Mouse (Mus musculus): Measurements from ENCODE around the gene Tes. TPM values are rescaled to one million over a fixed set of nuclear protein-coding genes. Genes with fewer than 3 reads are reported as not detected.

Tes gene
- polyA plus RNA-seq, 1 experiment from 2014 or later, result 32.1 TPM

DNA sequence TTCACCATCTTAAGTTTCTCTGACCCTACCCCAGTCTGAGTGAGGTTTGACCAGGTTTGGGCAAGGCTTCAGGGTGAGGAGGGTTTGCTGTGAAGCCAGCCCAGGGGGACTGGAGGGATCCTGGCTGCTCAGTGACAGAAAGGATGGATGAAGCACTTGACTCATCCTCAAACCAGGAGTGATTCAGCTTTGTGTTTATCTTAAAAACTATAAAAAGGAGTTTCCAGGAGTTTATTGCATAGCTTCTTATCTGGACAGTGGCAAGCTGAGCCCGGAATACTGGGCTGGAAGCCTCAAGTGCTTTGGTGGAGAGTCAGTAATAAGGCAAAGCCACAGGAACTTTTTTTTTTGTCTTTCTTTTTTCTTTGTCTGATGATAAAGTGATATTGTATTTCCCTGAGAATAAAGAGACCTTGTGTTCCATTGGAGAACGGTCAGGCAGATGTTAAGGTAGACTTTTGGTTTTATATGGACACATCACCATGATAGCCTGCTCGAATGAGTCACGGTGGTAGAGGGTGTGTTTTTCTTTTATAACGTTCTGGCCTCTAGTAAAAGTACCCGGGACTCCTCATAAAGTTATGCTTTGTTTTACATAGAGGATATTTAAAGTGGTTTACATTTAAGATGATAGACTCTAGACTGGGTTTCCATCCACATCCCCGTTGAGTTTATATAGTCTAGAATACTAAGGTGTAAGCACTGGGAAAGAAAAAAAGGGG, 8.0 kb downstream of the Tes start:
- Histone ChIP-seq H3K9ac (replicated peaks; ENCODE audit: low read depth, low read length) (no peak overlapping the region), H3K4me2 (ENCODE audit: low read length) (no peak overlapping the region), H3K4me1 (replicated peaks; ENCODE audit: control insufficient read depth, insufficient read depth, low read length) (0 out of 2 replicates have a peak, but pooled peaks cover 4% of the 10 kb centered on the region), H3K9me3 (ENCODE audit: control insufficient read depth, low read length) (no peaks in the 10 kb centered on the region), H3K27ac (ENCODE audit: low read length) (no peak overlapping the region), H3K4me3 (replicated peaks; ENCODE audit: low read length) (no peak overlapping the region), H3K27me3 (replicated peaks; ENCODE audit: control insufficient read depth, insufficient read depth, low read length) (no peaks in the 10 kb centered on the region), H3K36me3 (ENCODE audit: control insufficient read depth, insufficient read depth) (no peaks in the 10 kb centered on the region)
- ATAC-seq, result no peak
- WGBS, result 89% methylated on average over 7 of the region's 7 CpGs

DNA sequence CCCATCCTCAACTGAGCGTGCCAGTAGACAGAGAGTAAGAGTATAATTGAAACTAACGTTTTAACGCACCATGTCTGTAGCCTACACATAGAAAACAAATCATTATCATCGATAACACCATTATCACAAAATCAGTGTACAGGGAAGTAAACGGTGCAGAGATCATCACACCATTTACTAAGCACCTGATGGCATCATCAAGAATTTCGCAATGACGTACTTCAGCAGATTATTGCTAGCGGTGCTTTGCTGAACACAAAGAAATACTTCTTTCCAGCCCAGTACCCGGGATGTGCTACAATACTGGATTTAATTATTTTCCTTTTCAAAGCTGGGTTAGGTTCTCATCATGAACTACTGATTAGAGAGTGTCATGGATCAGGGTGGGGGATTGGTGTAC, 12.3 kb downstream of the Tes start:
- Histone ChIP-seq H3K9ac (replicated peaks; ENCODE audit: low read depth, low read length) (no peak overlapping the region), H3K36me3 (ENCODE audit: control insufficient read depth, insufficient read depth) (no peaks in the 10 kb centered on the region), H3K27ac (ENCODE audit: low read length) (no peak overlapping the region), H3K4me3 (replicated peaks; ENCODE audit: low read length) (no peak overlapping the region), H3K4me2 (ENCODE audit: low read length) (no peak overlapping the region), H3K4me1 (replicated peaks; ENCODE audit: control insufficient read depth, insufficient read depth, low read length) (0 out of 2 replicates have a peak, but pooled peaks cover 4% of the 10 kb centered on the region), H3K9me3 (ENCODE audit: control insufficient read depth, low read length) (no peaks in the 10 kb centered on the region), H3K27me3 (replicated peaks; ENCODE audit: control insufficient read depth, insufficient read depth, low read length) (no peaks in the 10 kb centered on the region)
- no peak for ATAC-seq
- 52% methylated on average over 9 of the region's 9 CpGs for WGBS

DNA sequence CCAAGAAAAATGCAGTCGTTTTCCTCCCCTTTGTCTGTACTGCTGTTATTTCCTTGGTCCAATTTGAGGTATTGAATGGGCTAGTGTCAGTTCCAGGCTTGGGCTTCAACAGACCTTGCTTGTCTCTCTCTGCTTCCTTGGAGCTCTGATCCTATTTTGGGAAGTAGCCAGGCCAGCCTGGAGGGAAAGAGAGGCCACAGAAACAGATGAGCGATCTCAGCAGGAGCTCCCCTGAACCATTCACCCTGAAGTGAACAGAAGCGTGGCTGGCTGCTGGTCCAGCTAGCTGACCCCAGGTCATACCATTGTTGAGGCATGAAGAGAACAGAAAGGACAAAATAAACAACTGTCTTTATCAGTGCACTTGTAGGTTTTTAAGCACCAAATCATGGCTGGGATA, 12.8 kb downstream of the Tes start:
- Histone ChIP-seq H3K27me3 (replicated peaks; ENCODE audit: control insufficient read depth, insufficient read depth, low read length) (no peaks in the 10 kb centered on the region), H3K4me3 (replicated peaks; ENCODE audit: low read length) (no peak overlapping the region), H3K27ac (ENCODE audit: low read length) (no peak overlapping the region), H3K9ac (replicated peaks; ENCODE audit: low read depth, low read length) (no peak overlapping the region), H3K9me3 (ENCODE audit: control insufficient read depth, low read length) (no peaks in the 10 kb centered on the region), H3K4me2 (ENCODE audit: low read length) (no peak overlapping the region), H3K4me1 (replicated peaks; ENCODE audit: control insufficient read depth, insufficient read depth, low read length) (0 out of 2 replicates have a peak, but pooled peaks cover 4% of the 10 kb centered on the region), H3K36me3 (ENCODE audit: control insufficient read depth, insufficient read depth) (no peaks in the 10 kb centered on the region)
- WGBS, result 4% methylated on average over 3 of the region's 3 CpGs
- no peak for ATAC-seq

DNA sequence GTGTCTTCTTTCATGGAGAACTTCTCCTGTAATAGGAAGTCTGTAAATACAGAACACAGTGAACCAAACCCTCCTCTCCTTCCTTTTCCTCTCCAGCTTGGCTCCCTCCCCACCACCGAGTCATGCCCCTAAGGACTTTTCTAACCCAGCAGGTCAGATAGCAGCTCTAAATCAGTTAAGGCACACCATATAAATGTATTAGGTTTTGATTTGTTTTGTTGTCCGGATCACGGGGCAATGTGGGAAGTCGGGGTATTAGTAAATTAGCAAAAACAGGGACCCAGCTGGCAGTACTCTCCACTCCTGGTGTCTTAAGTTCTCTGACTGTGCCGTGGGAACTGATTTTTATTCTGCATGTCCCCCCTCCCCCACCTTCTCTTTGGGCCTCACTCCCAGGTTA, 14.4 kb downstream of the Tes start:
- H3K9me3 ChIP-seq (ENCODE audit: control insufficient read depth, low read length), result no peaks in the 10 kb centered on the region
- 61% methylated on average over 5 of the region's 5 CpGs for WGBS
- H3K4me3 ChIP-seq (replicated peaks; ENCODE audit: low read length), result no peak overlapping the region
- no peaks in the 10 kb centered on the region for H3K27me3 ChIP-seq (replicated peaks; ENCODE audit: control insufficient read depth, insufficient read depth, low read length)
- ATAC-seq, result no peak
- no peak overlapping the region for H3K27ac ChIP-seq (ENCODE audit: low read length)
- H3K36me3 ChIP-seq (ENCODE audit: control insufficient read depth, insufficient read depth), result no peaks in the 10 kb centered on the region
- no peak overlapping the region for H3K9ac ChIP-seq (replicated peaks; ENCODE audit: low read depth, low read length)
- 0 out of 2 replicates have a peak, but pooled peaks cover 4% of the 10 kb centered on the region for H3K4me1 ChIP-seq (replicated peaks; ENCODE audit: control insufficient read depth, insufficient read depth, low read length)
- no peak overlapping the region for H3K4me2 ChIP-seq (ENCODE audit: low read length)

DNA sequence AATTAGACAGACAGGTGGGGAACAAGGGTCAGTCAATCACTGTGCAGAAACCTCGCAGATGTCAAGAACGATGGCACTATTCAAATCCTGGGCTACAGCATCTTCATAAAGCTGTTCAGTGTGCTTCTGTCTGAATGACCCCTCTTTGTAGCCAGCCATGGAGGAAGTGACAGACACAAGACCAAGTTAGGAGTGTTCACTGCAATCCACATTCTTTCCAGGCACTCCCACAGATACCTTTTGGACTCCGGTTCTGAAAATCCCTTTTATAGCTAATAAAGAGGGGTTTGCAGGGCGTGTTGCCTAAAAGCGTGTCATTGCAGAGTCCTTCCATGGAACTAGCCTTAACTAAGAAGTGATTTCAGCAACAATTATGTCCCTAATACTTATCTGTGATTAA, 14.9 kb downstream of the Tes start:
- WGBS, result 82% methylated on average over 5 of the region's 5 CpGs
- no peak overlapping the region for H3K9ac ChIP-seq (replicated peaks; ENCODE audit: low read depth, low read length)

DNA sequence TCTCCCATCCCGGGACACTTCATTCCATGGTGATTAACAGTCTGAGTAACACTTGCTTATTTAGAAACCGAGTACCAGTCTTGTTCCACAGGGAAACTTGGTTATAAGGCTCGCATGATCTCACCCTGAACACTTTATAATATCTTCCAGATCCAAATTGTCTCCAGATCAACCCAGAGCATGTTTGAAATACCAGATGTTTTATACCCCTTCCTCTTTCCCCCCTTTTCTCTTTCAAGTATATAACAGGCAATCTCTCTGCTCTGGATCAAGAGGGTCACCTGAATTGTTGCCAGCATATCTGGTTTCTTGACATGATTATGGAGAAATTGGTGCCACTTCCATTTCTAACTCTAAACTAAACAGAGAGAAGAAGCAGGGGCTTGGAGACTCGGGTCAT, 17.3 kb downstream of the Tes start:
- Histone ChIP-seq H3K4me1 (replicated peaks; ENCODE audit: control insufficient read depth, insufficient read depth, low read length) (0 out of 2 replicates have a peak, but pooled peaks cover 4% of the 10 kb centered on the region), H3K36me3 (ENCODE audit: control insufficient read depth, insufficient read depth) (no peaks in the 10 kb centered on the region), H3K4me3 (replicated peaks; ENCODE audit: low read length) (no peak overlapping the region), H3K27ac (ENCODE audit: low read length) (no peak overlapping the region), H3K9me3 (ENCODE audit: control insufficient read depth, low read length) (no peaks in the 10 kb centered on the region), H3K9ac (replicated peaks; ENCODE audit: low read depth, low read length) (no peak overlapping the region), H3K27me3 (replicated peaks; ENCODE audit: control insufficient read depth, insufficient read depth, low read length) (no peaks in the 10 kb centered on the region), H3K4me2 (ENCODE audit: low read length) (no peak overlapping the region)
- 86% methylated on average over 4 of the region's 4 CpGs for WGBS
- no peak for ATAC-seq

More for the DNA sequence above, 14.9 kb downstream of the Tes start:
- H3K27me3 ChIP-seq (replicated peaks; ENCODE audit: control insufficient read depth, insufficient read depth, low read length), result no peaks in the 10 kb centered on the region
- H3K36me3 ChIP-seq (ENCODE audit: control insufficient read depth, insufficient read depth), result no peaks in the 10 kb centered on the region
- H3K27ac ChIP-seq (ENCODE audit: low read length), result no peak overlapping the region
- H3K4me2 ChIP-seq (ENCODE audit: low read length), result no peak overlapping the region
- no peaks in the 10 kb centered on the region for H3K9me3 ChIP-seq (ENCODE audit: control insufficient read depth, low read length)
- ATAC-seq, result no peak
- no peak overlapping the region for H3K4me3 ChIP-seq (replicated peaks; ENCODE audit: low read length)
- 0 out of 2 replicates have a peak, but pooled peaks cover 4% of the 10 kb centered on the region for H3K4me1 ChIP-seq (replicated peaks; ENCODE audit: control insufficient read depth, insufficient read depth, low read length)

DNA sequence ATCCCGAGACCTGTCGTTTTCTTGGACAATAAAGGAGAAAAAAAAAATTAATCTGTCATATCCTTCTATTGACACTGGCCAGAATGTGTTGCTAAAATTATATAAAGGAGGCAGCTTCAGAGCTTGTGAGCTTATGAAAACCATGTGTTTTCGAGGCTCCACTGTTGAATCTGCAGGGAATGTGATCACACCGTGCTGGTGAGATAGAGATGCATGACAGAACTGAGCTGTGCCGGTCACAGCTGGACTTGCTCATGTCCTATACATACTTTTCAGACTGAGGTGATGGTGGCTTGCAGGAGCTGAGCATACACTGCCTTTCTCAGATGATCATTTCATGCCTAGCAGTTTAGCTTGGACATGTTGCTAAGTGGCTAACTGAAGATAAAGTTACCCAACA, 17.9 kb downstream of the Tes start:
- H3K9me3 ChIP-seq (ENCODE audit: control insufficient read depth, low read length), result no peaks in the 10 kb centered on the region
- 84% methylated on average over 5 of the region's 5 CpGs for WGBS
- 0 out of 2 replicates have a peak, but pooled peaks cover under 1% of the 10 kb centered on the region for H3K4me1 ChIP-seq (replicated peaks; ENCODE audit: control insufficient read depth, insufficient read depth, low read length)
- no peaks in the 10 kb centered on the region for H3K27me3 ChIP-seq (replicated peaks; ENCODE audit: control insufficient read depth, insufficient read depth, low read length)
- no peak for ATAC-seq
- H3K4me3 ChIP-seq (replicated peaks; ENCODE audit: low read length), result no peak overlapping the region
- H3K4me2 ChIP-seq (ENCODE audit: low read length), result no peak overlapping the region
- H3K9ac ChIP-seq (replicated peaks; ENCODE audit: low read depth, low read length), result no peak overlapping the region
- no peak overlapping the region for H3K27ac ChIP-seq (ENCODE audit: low read length)
- H3K36me3 ChIP-seq (ENCODE audit: control insufficient read depth, insufficient read depth), result no peaks in the 10 kb centered on the region

DNA sequence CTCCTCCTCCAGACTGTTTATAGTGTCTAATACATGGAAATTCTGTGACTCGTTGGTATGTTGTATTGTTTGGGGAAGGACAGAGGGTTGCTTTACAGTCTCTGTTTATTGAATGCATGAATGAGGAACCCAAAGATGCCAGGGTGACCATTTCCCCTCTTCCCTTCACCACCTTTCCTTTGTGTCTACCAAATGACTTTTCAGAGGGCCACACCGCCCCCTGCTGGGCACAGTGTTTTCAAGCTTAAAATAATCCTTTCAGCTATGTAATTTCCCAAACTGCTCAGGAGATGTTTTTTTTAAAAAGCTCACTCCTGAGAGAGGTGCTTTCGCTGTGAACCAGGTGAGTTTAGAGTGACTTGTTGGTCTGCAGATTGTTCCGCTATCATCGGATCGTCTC, 22.5 kb downstream of the Tes start:
- no peaks in the 10 kb centered on the region for H3K9me3 ChIP-seq (ENCODE audit: control insufficient read depth, low read length)
- no peaks in the 10 kb centered on the region for H3K27me3 ChIP-seq (replicated peaks; ENCODE audit: control insufficient read depth, insufficient read depth, low read length)
- no peaks in the 10 kb centered on the region for H3K4me1 ChIP-seq (replicated peaks; ENCODE audit: control insufficient read depth, insufficient read depth, low read length)
- H3K9ac ChIP-seq (replicated peaks; ENCODE audit: low read depth, low read length), result no peak overlapping the region
- H3K27ac ChIP-seq (ENCODE audit: low read length), result no peak overlapping the region
- H3K4me2 ChIP-seq (ENCODE audit: low read length), result no peak overlapping the region
- no peaks in the 10 kb centered on the region for H3K36me3 ChIP-seq (ENCODE audit: control insufficient read depth, insufficient read depth)
- H3K4me3 ChIP-seq (replicated peaks; ENCODE audit: low read length), result no peak overlapping the region
- ATAC-seq, result no peak
- 63% methylated on average over 6 of the region's 6 CpGs for WGBS

DNA sequence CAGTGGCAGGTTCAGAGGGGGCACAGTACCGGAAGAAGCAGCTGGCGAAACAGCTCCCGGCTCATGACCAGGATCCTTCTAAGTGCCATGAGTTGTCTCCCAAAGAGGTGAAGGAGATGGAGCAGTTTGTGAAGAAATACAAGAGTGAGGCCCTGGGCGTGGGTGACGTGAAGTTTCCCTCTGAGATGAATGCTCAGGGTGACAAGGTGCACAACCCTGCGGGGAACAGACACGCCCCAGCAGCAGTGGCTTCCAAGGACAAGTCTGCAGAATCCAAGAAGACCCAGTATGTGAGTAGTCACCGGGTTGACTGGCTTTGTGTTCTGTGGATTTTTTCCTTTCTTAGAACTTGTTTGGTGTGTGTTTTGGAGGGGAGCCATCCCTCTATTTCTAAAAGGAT, 32.4 kb downstream of the Tes start:
- Histone ChIP-seq H3K9ac (replicated peaks; ENCODE audit: low read depth, low read length) (no peak overlapping the region), H3K36me3 (ENCODE audit: control insufficient read depth, insufficient read depth) (no peaks in the 10 kb centered on the region), H3K4me3 (replicated peaks; ENCODE audit: low read length) (no peak overlapping the region), H3K27me3 (replicated peaks; ENCODE audit: control insufficient read depth, insufficient read depth, low read length) (no peaks in the 10 kb centered on the region), H3K9me3 (ENCODE audit: control insufficient read depth, low read length) (no peaks in the 10 kb centered on the region), H3K4me2 (ENCODE audit: low read length) (no peak overlapping the region), H3K27ac (ENCODE audit: low read length) (no peak overlapping the region), H3K4me1 (replicated peaks; ENCODE audit: control insufficient read depth, insufficient read depth, low read length) (no peaks in the 10 kb centered on the region; the same call in 1 of the 2 replicates)
- 89% methylated on average over 8 of the region's 8 CpGs for WGBS
- ATAC-seq, result no peak

Data from forebrain, embryonic 16.5 days (tissue).